Mouse (Mus musculus): ENCODE measurements around the gene Hoxa11.

DNA sequence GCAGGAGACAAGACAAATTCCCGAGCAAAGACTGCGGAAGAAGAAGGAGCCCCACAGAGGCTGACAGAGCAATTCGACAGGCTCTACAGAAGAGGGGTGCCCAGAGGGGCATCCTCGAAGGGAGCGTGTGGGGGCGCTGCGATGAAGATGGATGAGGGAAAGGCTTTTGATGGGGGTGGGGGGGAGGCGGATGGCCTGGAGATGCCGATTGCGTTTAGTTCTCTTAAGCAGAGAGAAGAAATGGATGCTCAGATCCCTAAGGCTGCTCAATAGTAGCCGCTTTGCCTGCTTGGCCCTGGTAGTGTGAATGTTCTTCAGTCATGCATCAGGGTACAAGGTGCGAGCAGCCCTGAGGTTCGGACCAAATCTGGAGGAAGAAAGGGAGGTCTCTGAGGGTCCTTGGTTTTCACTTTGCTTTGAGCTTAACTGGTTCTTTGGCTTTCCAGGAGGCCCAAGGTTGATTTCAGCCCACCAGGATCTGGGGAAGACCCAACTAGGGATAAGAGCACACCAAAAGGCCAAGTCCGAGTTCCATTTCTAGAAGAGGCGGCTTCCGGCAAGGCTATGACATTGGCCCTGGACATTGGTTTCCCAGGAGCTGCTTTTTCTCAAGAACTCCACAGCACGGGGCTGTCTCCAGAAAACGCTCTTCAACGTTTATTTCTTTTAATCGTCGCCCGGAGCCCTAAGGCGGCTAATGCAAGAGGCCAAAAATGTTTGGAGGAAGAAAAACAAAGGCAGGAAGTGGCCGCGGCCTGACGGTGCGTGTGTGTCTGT, 3.2 kb upstream of the Hoxa11 start:
- no peak for TF ChIP-seq CTCF (conservative IDR thresholded peaks at IDR 0.05; ENCODE audit: low read length)
- no peak for TF ChIP-seq POU5F1 (IDR thresholded peaks at IDR 0.05; ENCODE audit: borderline replicate concordance, low read length)

Measured in E14TG2a.4 (cell line).